Comparison of ENCODE assay signal across 28 mouse cellular contexts in genomic region chr6:112995708-112996107, GRCm38 (mm10). TPM values are rescaled to one million over a fixed set of nuclear protein-coding genes. Genes with fewer than 3 reads are reported as not detected.
DNase-seq lines count a peak whose midpoint lies in the region; ATAC-seq and TF ChIP-seq lines count a peak whose summit lies in the region.
"Had no signal": no experiment of that assay in that cellular context is flagged by ENCODE, and none has a peak within 500 bp of the region (broad histone marks: within the 10 kb centered on the region; RNA-seq: fewer than 3 reads in every experiment).

No protein-coding gene starts in this region.

- H3K27ac ChIP-seq in liver, postnatal 0 days (ENCODE audit: low read depth), result no peak overlapping the region
- H3K27ac ChIP-seq in liver, embryonic 12.5 days, result no peak overlapping the region
- H3K27ac ChIP-seq: embryonic facial prominence, embryonic 12.5 days; forebrain, embryonic 15.5 days; heart, adult 2 months; hindbrain, embryonic 15.5 days; intestine, embryonic 15.5 days; limb, embryonic 12.5 days; midbrain, embryonic 10.5 days; midbrain, embryonic 15.5 days had no signal

- H3K4me2 ChIP-seq in liver, postnatal 0 days (ENCODE audit: low read depth, low read length), result no peak overlapping the region
- H3K4me2 ChIP-seq in liver, embryonic 12.5 days, result no peak overlapping the region
- H3K4me2 ChIP-seq: embryonic facial prominence, embryonic 12.5 days; forebrain, embryonic 15.5 days; heart, embryonic 12.5 days; hindbrain, embryonic 15.5 days; intestine, embryonic 15.5 days; limb, embryonic 12.5 days; liver, embryonic 11.5 days; midbrain, embryonic 15.5 days had no signal

- H3K36me3 ChIP-seq in liver, postnatal 0 days (replicated peaks; ENCODE audit: insufficient read depth, low read length), result no peaks in the 10 kb centered on the region
- no peaks in the 10 kb centered on the region for H3K36me3 ChIP-seq in liver, embryonic 12.5 days
- H3K36me3 ChIP-seq: embryonic facial prominence, embryonic 12.5 days; forebrain, embryonic 15.5 days; heart, embryonic 12.5 days; hindbrain, embryonic 15.5 days; intestine, embryonic 15.5 days; limb, embryonic 12.5 days; midbrain, embryonic 10.5 days; midbrain, embryonic 15.5 days had no signal

- H3K4me3 ChIP-seq in liver, postnatal 0 days (ENCODE audit: low read depth, low read length), result no peak overlapping the region
- H3K4me3 ChIP-seq in liver, embryonic 12.5 days, result no peak overlapping the region
- H3K4me3 ChIP-seq: embryonic facial prominence, embryonic 12.5 days; forebrain, embryonic 15.5 days; heart, adult 2 months; heart, embryonic 12.5 days; hindbrain, embryonic 15.5 days; intestine, embryonic 15.5 days; limb, embryonic 12.5 days; midbrain, embryonic 10.5 days; midbrain, embryonic 15.5 days had no signal

- CTCF ChIA-PET in Patski (lab: Charles Lee), result interaction anchor here (0.7 to 2.3 kb wide), 3 partner anchors 21 to 49 kb away, joined by 3 to 6 read pairs (median 3); partner anchors contain the start of gene Srgap3

- no peak overlapping the region for H3K9ac ChIP-seq in liver, postnatal 0 days (replicated peaks)
- no peak overlapping the region for H3K9ac ChIP-seq in liver, embryonic 12.5 days
- H3K9ac ChIP-seq: embryonic facial prominence, embryonic 12.5 days; forebrain, embryonic 15.5 days; heart, embryonic 12.5 days; hindbrain, embryonic 15.5 days; intestine, embryonic 15.5 days; limb, embryonic 12.5 days; midbrain, embryonic 15.5 days had no signal

- no peaks in the 10 kb centered on the region for H3K27me3 ChIP-seq in liver, postnatal 0 days (ENCODE audit: insufficient read depth, low read length)
- H3K27me3 ChIP-seq in liver, embryonic 12.5 days (replicated peaks), result 0 out of 2 replicates have a peak, but pooled peaks cover 6% of the 10 kb centered on the region
- no peaks in the 10 kb centered on the region for H3K27me3 ChIP-seq in Patski
- H3K27me3 ChIP-seq: embryonic facial prominence, embryonic 12.5 days; forebrain, embryonic 15.5 days; heart, embryonic 12.5 days; hindbrain, embryonic 15.5 days; intestine, embryonic 15.5 days; limb, embryonic 12.5 days; midbrain, embryonic 15.5 days had no signal

- H3K4me1 ChIP-seq in liver, postnatal 0 days (ENCODE audit: insufficient read depth), result no peaks in the 10 kb centered on the region
- H3K4me1 ChIP-seq in liver, embryonic 12.5 days, result no peaks in the 10 kb centered on the region
- H3K4me1 ChIP-seq: embryonic facial prominence, embryonic 12.5 days; heart, embryonic 12.5 days had no signal

- POLR2A ChIA-PET in Patski (lab: Charles Lee), result interaction anchor here (0.6 kb wide), 1 partner anchor 501 kb away, joined by 3 read pairs; no protein-coding TSS in a partner anchor

- WGBS in liver, postnatal 0 days (ENCODE audit: insufficient replicate concordance), result 46% methylated on average over 1 of the region's 1 CpGs
- 42% methylated on average over 1 of the region's 1 CpGs for WGBS in liver, embryonic 12.5 days (ENCODE audit: insufficient replicate concordance)

- TF ChIP-seq EP300 in liver, postnatal 0 days (IDR thresholded peaks at IDR 0.05; ENCODE audit: low read depth), result no peak

- peak; percentile 5 for DNase-seq in CD4-positive, CD25-positive, alpha-beta regulatory T cell, adult 2 months (ENCODE audit: low read depth, low spot score)
- DNase-seq in liver, postnatal 0 days, result no peak
- DNase-seq in Patski (ENCODE audit: low read depth, low spot score), result no peak
- peak; percentile 26 for DNase-seq in induced T-regulatory cell, adult 2 months (ENCODE audit: low read depth)
- DNase-seq in cerebellum, adult 18-20 months, result no peak
- DNase-seq in heart, postnatal 25 days (ENCODE audit: low spot score), result no peak
- DNase-seq: adrenal gland, postnatal 25 days; cerebellum, adult 9-11 months; embryo, embryonic 11 days; heart, adult 2 months; kidney, adult 2 months; kidney, postnatal 4 days; lung, adult 2 months; lung, postnatal 14 days; right cerebral cortex, postnatal 25 days; thymus, adult 18-20 months; thymus, postnatal 36 days had no signal

- no peaks in the 10 kb centered on the region for H3K9me3 ChIP-seq in liver, postnatal 0 days (ENCODE audit: low read length)
- H3K9me3 ChIP-seq in liver, embryonic 12.5 days (replicated peaks), result no peaks in the 10 kb centered on the region
- H3K9me3 ChIP-seq: embryonic facial prominence, embryonic 12.5 days; forebrain, embryonic 15.5 days; heart, embryonic 12.5 days; hindbrain, embryonic 15.5 days; intestine, embryonic 15.5 days; limb, embryonic 12.5 days; midbrain, embryonic 10.5 days; midbrain, embryonic 15.5 days had no signal

- in situ Hi-C loops in Patski (cut with MboI; ENCODE audit: low pct_unique_long_range_greater_than_20kb), result no loop called here

- peak; percentile 23; the same call in 1 of the 2 replicates for TF ChIP-seq CTCF in liver, postnatal 0 days (IDR thresholded peaks at IDR 0.05; ENCODE audit: low read depth)
- TF ChIP-seq CTCF in Patski (IDR thresholded peaks at IDR 0.05), result peak; percentile 33

- no peak for ATAC-seq in CD4-positive, CD25-positive, alpha-beta regulatory T cell, adult 4 months
- ATAC-seq in liver, postnatal 0 days, result no peak
- no peak for ATAC-seq in liver, embryonic 12.5 days
- no peak for ATAC-seq in Patski
- ATAC-seq: forebrain, embryonic 15.5 days; intestine, embryonic 15.5 days; midbrain, embryonic 15.5 days had no signal

- intact Hi-C loops in heart, postnatal 25 days (cut with DNase I), result no loop called here

RNA-seq across cellular contexts. Expression of gene Srgap3, which starts 48.6 kb away (rescaled TPM):
- polyA plus RNA-seq in CD4-positive, CD25-positive, alpha-beta regulatory T cell, adult 4 months (2017; shearing (Covaris generic)), result under 1 TPM; 0.44 to 0.67 TPM
- polyA plus RNA-seq in liver, postnatal 0 days (2015; fragmentation: Nextera tagmentation; extraction: Ambion mirVana), result 0.13 and 0.26 TPM in 2 replicates
- polyA plus RNA-seq in liver, embryonic 12.5 days (2016; fragmentation: Nextera tagmentation; extraction: Ambion mirVana), result 0.85 and 1.3 TPM in 2 replicates
- 37.7 TPM for polyA plus RNA-seq in Patski (2021)
- 1 to 10 TPM; 1.2 TPM for total RNA-seq in heart, postnatal 25 days (2021)

RNA-seq across cellular contexts. Expression of gene Thumpd3, which starts 50.3 kb away (rescaled TPM):
- polyA plus RNA-seq in CD4-positive, CD25-positive, alpha-beta regulatory T cell, adult 4 months (2017; shearing (Covaris generic)), result 100 to 1,000 TPM in 1 of 2 experiments, 10 to 100 TPM in 1; 76.7 to 104 TPM
- polyA plus RNA-seq in liver, postnatal 0 days (2015; fragmentation: Nextera tagmentation; extraction: Ambion mirVana), result 23.8 and 25.1 TPM in 2 replicates
- 53.1 and 57.0 TPM in 2 replicates for polyA plus RNA-seq in liver, embryonic 12.5 days (2016; fragmentation: Nextera tagmentation; extraction: Ambion mirVana)
- polyA plus RNA-seq in Patski (2021), result 63.3 TPM
- total RNA-seq in heart, postnatal 25 days (2021), result 10 to 100 TPM; 16.5 to 16.8 TPM

Comparison
In these comparisons a context has a peak if more than half of its experiments do, and no peak if none do; other contexts are left out.
1. DNase-seq: peak in CD4-positive, CD25-positive, alpha-beta regulatory T cell, adult 2 months (single experiment) and induced T-regulatory cell, adult 2 months (single experiment); none in liver, postnatal 0 days (single experiment), Patski (single experiment), cerebellum, adult 18-20 months (0 of 2) and heart, postnatal 25 days (single experiment).
2. RNA of gene Srgap3, which starts 48.6 kb away (polyA plus RNA-seq): 37.7 TPM in Patski (single experiment); 0.85 to 1.3 TPM in liver, embryonic 12.5 days, 0.44 to 0.67 TPM in CD4-positive, CD25-positive, alpha-beta regulatory T cell, adult 4 months and 0.13 to 0.26 TPM in liver, postnatal 0 days; every median in the first group is over 10 times any median in the second.